Mouse (Mus musculus) cerebellum, adult 11 months (tissue): Measurements from ENCODE around the gene Dmac2.

ENCODE experiments used
- DNase-seq: peaks from one replicate; pipeline ENCODE4 v3.0.0; 2022

Dmac2 gene

DNA sequence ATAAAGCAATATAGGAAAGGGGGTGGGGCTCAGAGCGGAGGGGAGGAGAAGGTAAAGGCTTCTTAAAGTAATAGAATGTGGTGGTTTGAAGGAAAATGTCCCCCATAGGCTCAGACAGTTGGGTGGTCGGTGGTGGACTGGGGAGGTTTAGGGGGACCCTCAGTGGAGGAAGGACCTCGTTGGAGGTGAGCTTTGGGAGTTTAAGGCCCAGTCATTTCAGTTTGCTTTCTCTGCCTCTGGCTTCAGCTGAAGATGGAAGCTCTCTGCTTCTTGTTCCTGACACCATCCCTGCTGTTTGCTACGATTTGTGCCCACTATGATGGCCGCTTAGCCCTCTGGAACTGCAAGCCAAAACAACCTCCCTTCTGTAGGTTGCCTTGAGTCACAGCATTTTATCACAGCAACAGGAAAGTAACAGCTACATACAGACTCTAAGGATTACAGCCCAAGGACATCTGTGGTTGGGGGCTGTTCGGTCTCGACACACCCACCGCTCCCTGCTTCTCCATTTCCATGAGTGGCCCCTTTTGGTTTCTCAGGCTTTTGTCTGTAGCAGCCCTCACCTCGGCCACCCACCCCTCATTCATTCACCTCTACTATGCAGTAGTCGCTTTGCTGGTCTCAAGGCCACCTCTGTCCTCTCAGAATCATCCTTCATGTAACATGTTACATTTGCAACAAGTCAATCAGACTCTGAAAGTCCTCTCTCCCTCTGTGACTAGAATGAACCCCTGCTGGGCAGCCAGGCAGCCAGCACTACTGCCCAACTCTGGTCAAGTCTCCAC is 1.6 kb upstream of the Dmac2 start:
- DNase-seq = no peak

DNA sequence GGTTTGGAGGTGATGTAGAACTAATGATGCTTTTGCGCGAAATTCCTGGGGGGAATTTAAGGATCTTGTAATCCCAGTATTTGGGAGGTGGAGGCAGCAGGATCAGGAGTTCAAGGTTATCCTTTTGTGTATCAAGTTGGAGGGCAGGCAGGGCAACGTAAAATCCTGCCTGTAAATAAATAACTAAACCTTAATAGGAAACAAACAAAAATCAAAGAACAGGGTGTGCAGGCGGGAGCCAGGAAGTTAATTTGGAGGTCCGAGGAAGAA is 443 bp downstream of the Dmac2 start:
- no peak for DNase-seq

- DNase-seq = peak; percentile 9
Measured at GRCm38 (mm10) chr7:25620101-25620500, 887 bp downstream of the Dmac2 start.

GRCm38 (mm10) chr7:25620751-25621150 is 1.5 kb downstream of the Dmac2 start:
- DNase-seq = no peak

DNA sequence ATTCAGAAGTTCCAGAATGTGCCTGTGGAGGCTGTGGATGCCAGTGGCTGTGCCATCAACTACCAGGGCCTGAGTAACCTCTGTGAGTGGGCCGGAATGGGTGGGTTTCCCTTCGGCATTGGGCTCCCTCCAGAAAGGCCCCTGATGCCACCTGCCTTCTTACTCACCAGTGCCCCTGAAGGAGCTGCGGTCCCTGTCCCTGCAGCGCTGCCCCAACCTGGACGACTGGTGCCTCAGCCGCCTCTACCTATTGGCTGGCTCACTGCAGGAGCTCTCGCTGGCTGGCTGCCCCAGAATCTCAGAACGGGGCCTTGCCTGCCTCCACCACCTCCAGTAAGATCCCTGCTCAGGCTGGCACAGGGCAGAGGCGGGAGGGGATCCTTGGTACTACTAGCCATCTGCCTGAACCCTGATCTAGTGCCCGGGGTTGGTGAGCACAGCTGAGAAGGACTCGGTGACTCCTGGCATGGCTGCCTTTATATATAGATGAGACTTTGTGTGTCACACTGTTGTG is 4.7 kb downstream of the Dmac2 start:
- no peak for DNase-seq

DNA sequence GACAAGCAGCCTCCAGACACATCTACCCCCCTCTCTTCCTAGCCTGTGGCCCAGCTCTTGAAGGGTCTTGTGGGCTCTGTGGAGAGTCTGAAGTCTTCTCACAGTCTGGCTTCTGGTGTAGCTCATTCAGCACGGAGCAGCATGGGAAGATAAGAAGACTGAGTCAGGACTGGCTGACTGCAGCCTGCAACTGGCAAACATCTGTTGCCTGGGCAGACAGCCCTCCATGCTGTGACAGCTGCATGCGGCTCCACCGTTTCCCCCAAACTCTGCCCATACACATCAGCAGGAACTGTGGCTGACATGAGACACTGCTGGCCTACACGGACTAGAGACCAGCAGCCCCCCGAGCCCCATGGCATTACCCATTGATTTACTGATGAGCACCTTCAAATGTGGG is 5.6 kb downstream of the Dmac2 start:
- DNase-seq = no peak

GRCm38 (mm10) chr7:25625594-25626250 is 6.5 kb downstream of the Dmac2 start:
- DNase-seq = no peak

- no peak for DNase-seq
Measured at GRCm38 (mm10) chr7:25626509-25627430, 7.6 kb downstream of the Dmac2 start, which contains the start of gene B3gnt8. TSS of gene B3gnt8 (plus strand) at chr7:25626654.

GRCm38 (mm10) chr7:25627431-25628322 is 8.5 kb downstream of the Dmac2 start:
- no peak for DNase-seq

DNA sequence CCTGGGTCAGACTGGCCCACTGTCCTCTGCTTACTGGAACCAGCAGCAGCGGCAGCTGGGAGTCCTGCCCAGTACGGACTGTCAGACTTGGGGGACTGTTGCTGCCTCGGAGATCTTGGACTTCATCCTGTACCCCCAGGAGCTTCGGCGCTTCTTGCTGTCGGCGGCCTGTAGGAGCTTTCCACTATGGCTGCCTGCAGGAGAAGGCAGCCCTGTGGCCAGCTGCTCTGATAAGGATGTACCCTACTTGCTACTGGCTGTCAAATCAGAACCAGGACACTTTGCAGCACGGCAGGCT is 9.1 kb downstream of the Dmac2 start:
- no peak for DNase-seq

GRCm38 (mm10) chr7:25632679-25633078 is 13.5 kb downstream of the Dmac2 start:
- DNase-seq = no peak

DNA sequence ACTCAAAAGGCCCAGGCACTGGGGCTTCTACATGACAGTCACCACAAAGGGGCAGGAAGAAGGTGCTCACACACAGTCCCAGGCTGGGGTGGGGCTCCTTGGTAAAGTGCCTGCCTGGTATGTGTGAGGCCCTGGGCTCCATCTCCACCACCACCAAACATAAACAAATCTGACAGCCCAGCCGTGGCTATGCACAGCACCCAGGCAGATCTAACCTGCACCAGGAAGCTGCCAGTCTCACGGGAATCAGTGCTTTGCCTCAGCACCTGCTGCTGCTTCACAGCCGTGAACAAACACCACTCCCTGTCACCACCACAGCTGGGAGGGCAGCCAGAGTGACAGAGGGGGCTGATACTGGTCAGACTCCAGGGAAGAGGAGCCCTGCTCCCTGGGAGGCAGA is 17.2 kb downstream of the Dmac2 start:
- no peak for DNase-seq

DNA sequence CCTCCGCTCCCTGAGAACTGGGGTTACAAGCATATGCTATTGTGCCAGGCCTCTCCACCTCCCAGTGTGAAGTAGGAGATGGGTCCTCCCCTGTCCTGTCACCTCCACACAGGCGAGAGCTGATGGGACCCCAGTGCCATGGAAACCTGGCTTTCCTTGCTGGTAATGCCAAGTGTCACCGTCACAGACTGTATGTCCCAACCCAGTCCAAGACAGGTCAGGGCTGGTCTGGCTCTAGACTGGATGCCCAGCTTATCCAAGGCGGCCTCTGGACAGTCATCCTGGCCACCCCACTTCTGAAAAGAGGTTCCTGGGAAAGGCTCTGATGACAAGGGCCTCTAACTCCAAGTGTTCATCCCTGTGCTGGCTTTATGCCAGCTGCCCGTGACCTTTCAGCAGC is 17.9 kb downstream of the Dmac2 start:
- no peak for DNase-seq

GRCm38 (mm10) chr7:25639754-25640153 is 20.5 kb downstream of the Dmac2 start:
- peak; percentile 45 for DNase-seq

DNA sequence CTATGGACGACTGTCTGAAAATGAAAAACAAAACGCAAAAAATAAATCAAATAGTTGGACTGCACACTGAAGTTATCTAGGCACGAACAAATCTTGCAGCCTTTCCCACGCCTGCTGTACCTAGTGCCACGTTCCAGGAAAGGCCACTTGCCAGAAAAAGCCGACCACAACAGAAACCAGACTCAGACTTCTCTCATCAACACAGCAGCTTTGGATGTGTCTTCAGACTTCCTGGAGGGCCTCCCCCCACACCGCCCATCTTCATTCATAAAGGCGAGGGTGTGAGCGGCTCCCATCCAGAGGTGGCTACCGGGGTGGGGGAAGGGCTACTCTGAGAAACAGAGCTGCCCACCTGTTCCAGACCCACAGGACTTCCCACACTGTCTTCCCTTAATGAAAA is 24.9 kb downstream of the Dmac2 start:
- DNase-seq = no peak

DNA sequence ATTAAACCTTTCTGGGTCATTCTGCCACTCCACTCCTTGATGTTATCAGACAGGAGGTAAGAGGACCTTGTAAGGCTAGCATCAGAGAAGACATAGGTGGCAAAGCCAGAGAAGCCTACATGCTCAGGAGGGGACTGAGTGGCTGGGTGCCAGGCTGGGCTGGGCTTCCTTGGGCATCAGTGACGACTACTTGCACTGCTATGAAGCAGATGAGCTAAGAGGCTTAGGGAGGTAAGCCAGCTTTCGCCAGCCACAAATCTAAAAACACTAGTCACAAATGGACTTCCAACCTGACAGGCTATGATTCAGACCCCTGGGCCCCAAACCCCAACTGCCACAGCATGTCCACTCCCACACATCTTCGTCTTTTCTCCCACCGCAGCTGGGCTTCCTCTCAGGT is 25.4 kb downstream of the Dmac2 start:
- DNase-seq = no peak

GRCm38 (mm10) chr7:25645074-25645473 is 25.9 kb downstream of the Dmac2 start:
- no peak for DNase-seq

- DNase-seq = no peak
Measured at GRCm38 (mm10) chr7:25647574-25648123, 28.4 kb downstream of the Dmac2 start.

DNA sequence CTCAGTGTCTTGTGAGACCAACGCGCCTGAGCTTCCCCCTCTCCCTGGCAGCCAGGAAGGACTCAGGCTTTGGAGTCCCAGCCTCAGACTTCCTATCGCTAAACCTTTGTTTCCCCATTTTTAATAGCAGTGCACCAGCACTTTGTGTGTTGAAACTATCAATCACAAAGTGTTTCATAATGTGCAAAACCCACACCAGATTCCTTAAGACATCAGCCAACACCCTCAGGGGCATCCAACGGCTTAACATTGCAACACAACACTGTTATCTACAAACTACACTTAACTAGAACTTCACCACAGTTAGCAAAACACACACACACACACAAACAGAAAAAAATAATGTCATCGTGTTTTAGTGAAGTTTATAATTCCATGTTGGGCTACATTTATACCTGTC is 30.6 kb downstream of the Dmac2 start:
- no peak for DNase-seq

DNA sequence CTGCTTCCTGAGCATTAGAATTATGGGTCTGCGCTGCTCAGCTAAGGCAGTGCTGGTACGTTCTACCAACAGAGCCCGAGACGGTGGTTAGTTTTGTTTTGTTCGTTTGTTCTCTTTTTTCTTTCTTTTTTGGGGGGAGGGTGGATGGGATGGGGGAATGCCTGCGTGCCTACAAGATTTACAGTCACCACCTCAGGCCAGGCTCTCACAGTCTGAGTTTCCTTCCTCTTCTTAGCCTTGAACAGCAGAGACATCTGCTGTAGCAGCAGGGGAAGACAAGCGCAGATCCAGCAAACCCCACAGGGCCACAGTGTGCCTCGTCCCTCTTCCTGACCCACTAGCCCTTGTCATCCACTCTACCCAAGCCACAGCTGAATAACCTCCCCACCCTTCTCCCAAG is 32.1 kb downstream of the Dmac2 start:
- no peak for DNase-seq

DNA sequence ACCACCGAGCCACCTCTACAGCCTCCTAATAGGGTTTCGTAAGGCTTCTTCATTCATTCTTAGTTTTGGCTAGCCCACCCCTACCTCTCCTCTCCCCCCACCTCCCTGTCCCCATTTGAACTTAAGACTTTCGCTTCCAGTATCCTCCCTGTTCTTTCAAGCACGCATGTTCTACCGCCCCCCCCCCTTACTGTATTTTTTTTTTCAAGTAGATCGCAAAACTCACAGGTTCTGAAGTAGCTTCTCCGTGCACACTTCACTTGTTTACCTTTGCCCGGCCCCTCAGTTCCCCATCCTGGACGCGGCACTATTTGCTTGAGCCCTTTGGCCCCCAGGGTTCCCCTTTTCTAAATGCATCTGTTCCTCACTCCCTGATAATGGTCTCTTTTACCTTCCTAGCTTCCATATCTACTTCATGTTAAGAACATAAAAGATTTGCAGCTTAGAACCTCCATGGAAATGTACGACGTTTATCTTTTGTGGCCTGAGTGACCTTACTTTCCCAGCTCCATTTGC is 33.1 kb downstream of the Dmac2 start:
- DNase-seq = no peak
